Mouse (Mus musculus) liver, adult 2 months (tissue): ENCODE measurements at regions not wholly inside any gene's neighbourhood (a gene's known extent, or its start where the extent isn't known, plus 50 kb on each side); places are given as distances from the start of the nearest gene placed in this dataset.

Experiments used
- CTCF ChIP-seq: fragments of 200-500 bp; IDR thresholded peaks from 2 replicates; pipeline ENCODE4 v1.5.1; 2011; ENCODE audit warnings: low read depth, low read length, control low read depth
- POLR2A ChIP-seq: fragments of 200-500 bp; IDR thresholded peaks from 2 replicates; pipeline ENCODE4 v1.6.1; 2011; ENCODE audit warnings: low read length, control low read depth; ENCODE audit not compliant: insufficient read depth; ENCODE audit errors: extremely low read depth

DNA sequence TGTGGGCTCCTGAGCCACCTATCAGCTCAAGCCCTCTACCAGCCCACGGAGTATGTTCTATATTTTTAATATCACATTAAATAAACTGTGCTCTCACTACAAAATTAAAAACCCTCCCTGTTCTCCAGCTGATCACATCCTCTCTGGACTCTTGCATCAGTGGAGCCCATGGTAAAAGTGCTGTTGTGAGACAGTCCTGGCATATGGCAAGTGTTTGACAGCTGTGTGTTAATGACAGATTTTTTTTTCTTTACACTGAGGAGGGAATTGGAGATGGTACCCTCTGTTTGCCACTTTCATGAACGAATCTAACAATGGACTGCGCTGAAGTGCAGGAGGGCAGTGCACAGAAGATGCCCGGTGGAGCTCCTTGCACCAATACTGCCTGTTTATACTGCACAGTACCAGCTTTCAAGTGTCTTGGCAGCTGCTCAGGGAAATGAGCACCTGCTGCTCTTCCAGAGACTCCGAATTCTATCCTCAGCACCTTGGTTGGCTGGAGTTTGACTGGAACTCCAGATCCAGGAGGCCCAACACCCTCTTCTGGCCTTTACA is 373.1 kb upstream of the Noct start:
- TF ChIP-seq POLR2A (no peak), CTCF (no peak)
